9 mouse cellular contexts compared by ENCODE assay signal in the genomic region with DNA sequence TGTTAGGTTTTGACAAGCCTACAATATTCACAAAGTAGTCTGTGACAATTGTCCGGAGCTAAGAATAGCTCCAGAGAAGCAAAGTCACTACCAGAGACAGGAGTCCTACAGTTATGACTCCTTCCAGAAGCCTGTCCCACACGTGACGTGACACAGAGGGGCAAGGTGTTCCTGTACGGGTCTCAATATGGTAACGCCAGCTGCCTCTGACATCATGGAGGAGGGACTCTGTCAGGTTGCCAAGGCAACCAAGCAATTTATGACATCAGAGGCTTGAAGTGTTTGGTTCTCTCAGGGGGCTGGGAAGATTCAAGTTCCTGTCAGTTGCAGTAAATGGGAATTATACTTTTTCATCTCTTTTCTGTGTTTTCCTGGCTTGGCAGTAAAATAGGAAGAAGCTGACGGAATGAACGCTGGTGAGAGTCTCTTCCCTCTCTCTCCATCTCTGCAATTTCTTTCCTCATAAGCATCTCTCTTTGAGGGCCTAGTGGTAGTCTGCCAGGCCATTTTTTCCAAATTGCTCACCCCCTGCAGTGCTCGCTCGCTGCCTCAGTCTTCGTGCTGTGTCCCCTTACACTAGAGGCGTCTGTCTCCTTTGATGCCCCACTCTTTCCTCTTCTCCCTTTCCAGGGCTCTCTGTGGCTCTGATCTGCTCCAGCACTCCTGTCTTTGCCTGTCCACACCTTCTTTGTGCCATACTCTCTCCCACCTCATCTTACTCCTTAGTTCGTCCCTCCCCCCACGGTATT. TPM values are rescaled to one million over a fixed set of nuclear protein-coding genes. Genes with fewer than 3 reads are reported as not detected.
DNase-seq lines count a peak whose midpoint lies in the region; ATAC-seq lines count a peak whose summit lies in the region.
"Had no signal": no experiment of that assay in that cellular context is flagged by ENCODE, and none has a peak within 500 bp of the region (broad histone marks: within the 10 kb centered on the region; RNA-seq: fewer than 3 reads in every experiment).

No protein-coding gene starts in this region.

- H3K27me3 ChIP-seq in heart, embryonic 14.5 days (ENCODE audit: control insufficient read depth, insufficient read depth, low read length): no peaks in the 10 kb centered on the region
- H3K27me3 ChIP-seq in hindbrain, embryonic 11.5 days (ENCODE audit: control insufficient read depth, insufficient read depth, low read length): no peaks in the 10 kb centered on the region

- H3K36me3 ChIP-seq in heart, embryonic 14.5 days (ENCODE audit: control insufficient read depth, insufficient read depth, low read length): no peaks in the 10 kb centered on the region
- H3K36me3 ChIP-seq in hindbrain, embryonic 11.5 days (ENCODE audit: control insufficient read depth, insufficient read depth, low read length): no peaks in the 10 kb centered on the region

- H3K4me1 ChIP-seq in heart, embryonic 14.5 days (ENCODE audit: control insufficient read depth in 2 of 2, insufficient read depth in 2 of 2, low read length in 2 of 2): peaks cover 31 to 47% of the 10 kb centered on the region in 2 experiments
- peaks cover 8% of the 10 kb centered on the region for H3K4me1 ChIP-seq in hindbrain, embryonic 11.5 days (replicated peaks; ENCODE audit: control insufficient read depth, insufficient read depth, low read length)

- peak overlapping the region; percentile 58 to 64 for H3K27ac ChIP-seq in heart, embryonic 14.5 days (replicated peaks in 1 of 2; ENCODE audit: control insufficient read depth in 1 of 2, insufficient read depth in 1 of 2, low read depth in 2 of 2, low read length in 2 of 2)
- H3K27ac ChIP-seq in hindbrain, embryonic 11.5 days (ENCODE audit: low read depth, low read length): peak overlapping the region; percentile 9; the same call in 1 of the 2 replicates
- H3K27ac ChIP-seq: macrophage had no signal

- H3K9ac ChIP-seq in heart, embryonic 14.5 days (ENCODE audit: low read length): no peak overlapping the region
- H3K9ac ChIP-seq in hindbrain, embryonic 11.5 days (ENCODE audit: low read depth, low read length): no peak overlapping the region

- peak overlapping the region; percentile 23; the same call in 1 of the 2 replicates for H3K4me2 ChIP-seq in heart, embryonic 14.5 days (ENCODE audit: low read length)
- peak overlapping the region; percentile 53 for H3K4me2 ChIP-seq in hindbrain, embryonic 11.5 days (replicated peaks; ENCODE audit: low read depth, low read length)

- no peak for ATAC-seq in heart, embryonic 14.5 days (ENCODE audit: insufficient number of reproducible peaks, insufficient read depth, low FRiP score, low read depth)
- no peak for ATAC-seq in hindbrain, embryonic 11.5 days (ENCODE audit: low FRiP score)

- intact Hi-C loops in heart, postnatal 36 days (cut with DNase I): loop anchor here (5.0 kb wide), 1 partner anchor 227 kb away; no protein-coding TSS in a partner anchor

- H3K4me3 ChIP-seq in heart, embryonic 14.5 days (ENCODE audit: control insufficient read depth in 1 of 2, insufficient read depth in 1 of 2, low read depth in 1 of 2, low read length in 2 of 2): no peak overlapping the region
- no peak overlapping the region for H3K4me3 ChIP-seq in hindbrain, embryonic 11.5 days (ENCODE audit: low read depth, low read length)

- DNase-seq in heart, postnatal 36 days: no peak
- DNase-seq in retina, postnatal 1 day: peak; percentile 49
- no peak for DNase-seq in retina, embryonic 14.5 days (ENCODE audit: low spot score)
- DNase-seq in hindbrain, embryonic 11.5 days (ENCODE audit: low spot score): peak; percentile 41
- DNase-seq in right cerebral cortex, postnatal 25 days: peak; percentile 71
- DNase-seq in adrenal gland, adult 18-20 months (ENCODE audit: low spot score in 2 of 2): no peak
- no peak for DNase-seq in spleen, postnatal 10 days (ENCODE audit: low spot score in 2 of 2)

- H3K9me3 ChIP-seq in heart, embryonic 14.5 days (ENCODE audit: control insufficient read depth, low read length): no peaks in the 10 kb centered on the region
- H3K9me3 ChIP-seq in hindbrain, embryonic 11.5 days (ENCODE audit: control insufficient read depth, low read length): no peaks in the 10 kb centered on the region

- 40% methylated on average over 13 of the region's 13 CpGs for WGBS in heart, embryonic 14.5 days
- 58% methylated on average over 13 of the region's 13 CpGs for WGBS in hindbrain, embryonic 11.5 days

RNA-seq across cellular contexts. Expression of a gene that starts 2.8 kb away (rescaled TPM):
- 2.6 and 3.0 TPM in 2 replicates for polyA plus RNA-seq in heart, embryonic 14.5 days (2014; fragmentation: Nextera tagmentation; extraction: Ambion mirVana)
- total RNA-seq in heart, postnatal 36 days (2021): 1 to 10 TPM; 3.4 to 3.9 TPM
- polyA plus RNA-seq in hindbrain, embryonic 11.5 days (2014; fragmentation: Nextera tagmentation; extraction: Ambion mirVana): 16.1 and 20.8 TPM in 2 replicates
- 1 to 10 TPM; 6.1 to 7.4 TPM for total RNA-seq in adrenal gland, adult 18-20 months (2021)

RNA-seq across cellular contexts. Expression of a gene that starts 5.2 kb away (rescaled TPM):
- 12.8 and 15.1 TPM in 2 replicates for polyA plus RNA-seq in heart, embryonic 14.5 days (2014; fragmentation: Nextera tagmentation; extraction: Ambion mirVana)
- 10 to 100 TPM; 12.6 to 13.0 TPM for total RNA-seq in heart, postnatal 36 days (2021)
- 18.2 and 20.9 TPM in 2 replicates for polyA plus RNA-seq in hindbrain, embryonic 11.5 days (2014; fragmentation: Nextera tagmentation; extraction: Ambion mirVana)
- 10 to 100 TPM; 10.9 to 12.0 TPM for total RNA-seq in adrenal gland, adult 18-20 months (2021)

RNA-seq across cellular contexts. Expression of a gene that starts 17.0 kb away (rescaled TPM):
- polyA plus RNA-seq in heart, embryonic 14.5 days (2014; fragmentation: Nextera tagmentation; extraction: Ambion mirVana): 7.6 and 8.6 TPM in 2 replicates
- 1 to 10 TPM; 3.9 to 6.2 TPM for total RNA-seq in heart, postnatal 36 days (2021)
- 9.0 and 9.4 TPM in 2 replicates for polyA plus RNA-seq in hindbrain, embryonic 11.5 days (2014; fragmentation: Nextera tagmentation; extraction: Ambion mirVana)
- total RNA-seq in adrenal gland, adult 18-20 months (2021): 10 to 100 TPM; 25.8 to 29.4 TPM

RNA-seq across cellular contexts. Expression of a gene that starts 27.4 kb away (rescaled TPM):
- 0.05 and 0.18 TPM in 2 replicates for polyA plus RNA-seq in heart, embryonic 14.5 days (2014; fragmentation: Nextera tagmentation; extraction: Ambion mirVana)
- under 1 TPM; 0.14 TPM for total RNA-seq in heart, postnatal 36 days (2021)
- 2.8 and 3.3 TPM in 2 replicates for polyA plus RNA-seq in hindbrain, embryonic 11.5 days (2014; fragmentation: Nextera tagmentation; extraction: Ambion mirVana)
- 1 to 10 TPM; 3.0 TPM for total RNA-seq in adrenal gland, adult 18-20 months (2021)
- polyA plus RNA-seq: macrophage had no signal

Comparison
In these comparisons a context has a peak if more than half of its experiments do, and no peak if none do; other contexts are left out.
1. DNase-seq: peak in retina, postnatal 1 day (single experiment), hindbrain, embryonic 11.5 days (single experiment) and right cerebral cortex, postnatal 25 days (single experiment); none in heart, postnatal 36 days (0 of 2), retina, embryonic 14.5 days (single experiment), adrenal gland, adult 18-20 months (0 of 2) and spleen, postnatal 10 days (0 of 2).